Mouse (Mus musculus): ENCODE measurements around the gene Lpp.

The Lpp gene

DNA sequence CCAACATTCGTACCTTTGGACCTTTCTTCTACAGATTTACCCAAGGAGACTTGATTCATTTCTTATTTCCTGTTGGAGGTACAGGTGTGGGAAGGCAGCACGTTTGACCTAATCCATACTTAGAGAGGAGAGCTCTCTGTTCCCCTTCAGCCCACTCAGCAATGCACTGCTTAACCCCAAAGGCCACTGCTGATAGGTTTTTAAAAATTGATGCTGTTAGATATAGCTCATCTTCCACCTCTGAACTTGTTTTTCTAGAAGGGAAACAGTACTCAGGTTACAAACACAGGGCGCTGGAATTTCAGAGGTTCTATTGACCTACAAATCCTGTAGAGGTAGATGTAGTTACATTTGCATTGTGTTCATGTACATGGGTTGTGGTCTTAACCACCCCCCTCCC is 80.7 kb downstream of the Lpp start:
- DNase-seq, result no peak

DNA sequence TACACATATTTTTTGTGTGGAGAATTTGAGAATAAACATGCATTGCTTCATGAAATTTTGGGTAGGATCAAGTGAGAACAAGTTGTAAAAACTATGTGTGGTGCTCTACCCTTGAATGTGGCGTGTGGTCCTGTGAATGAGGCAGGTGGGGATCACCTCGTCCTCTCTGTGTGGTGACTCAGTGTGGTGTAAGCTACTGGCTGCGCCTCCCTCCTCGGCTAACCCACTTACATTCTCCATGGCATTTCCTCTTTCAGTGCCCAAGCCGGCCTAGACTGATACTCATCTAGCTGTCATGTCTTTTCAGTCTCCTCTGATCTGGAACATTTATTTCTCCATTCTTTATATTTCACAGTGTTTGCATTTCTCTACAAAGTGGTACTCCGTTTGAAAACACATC is 81.5 kb downstream of the Lpp start:
- no peak for DNase-seq

DNA sequence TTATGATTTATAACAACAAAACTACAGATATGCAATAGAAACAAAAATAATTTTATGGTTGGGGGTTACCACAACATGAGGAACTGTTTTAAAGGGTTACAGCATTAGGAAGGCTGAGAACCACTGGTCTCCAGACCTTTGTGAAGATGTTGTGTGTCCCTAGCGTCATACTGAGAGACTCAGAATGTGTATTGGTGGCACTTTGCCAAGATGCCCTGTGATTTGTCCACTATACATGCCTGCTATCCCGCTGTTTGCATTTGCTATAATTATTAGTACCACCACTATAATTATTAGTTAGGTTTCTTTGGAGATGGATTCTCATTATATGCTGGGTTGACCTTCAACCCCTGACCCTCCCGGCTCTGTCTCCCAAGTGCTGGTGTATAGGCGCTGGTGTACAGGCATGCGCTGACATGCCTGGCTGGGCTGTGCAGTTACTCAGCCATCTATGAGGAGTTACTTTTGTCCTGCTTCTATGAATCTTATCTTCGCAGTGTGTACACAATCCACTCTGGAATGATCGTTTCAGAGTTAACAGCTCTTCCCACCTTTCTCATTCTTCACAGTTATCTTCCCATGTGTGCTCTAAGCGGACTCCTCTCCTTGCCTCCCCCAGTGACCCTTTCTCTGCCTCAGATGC is 82.1 kb downstream of the Lpp start:
- DNase-seq, result no peak

DNA sequence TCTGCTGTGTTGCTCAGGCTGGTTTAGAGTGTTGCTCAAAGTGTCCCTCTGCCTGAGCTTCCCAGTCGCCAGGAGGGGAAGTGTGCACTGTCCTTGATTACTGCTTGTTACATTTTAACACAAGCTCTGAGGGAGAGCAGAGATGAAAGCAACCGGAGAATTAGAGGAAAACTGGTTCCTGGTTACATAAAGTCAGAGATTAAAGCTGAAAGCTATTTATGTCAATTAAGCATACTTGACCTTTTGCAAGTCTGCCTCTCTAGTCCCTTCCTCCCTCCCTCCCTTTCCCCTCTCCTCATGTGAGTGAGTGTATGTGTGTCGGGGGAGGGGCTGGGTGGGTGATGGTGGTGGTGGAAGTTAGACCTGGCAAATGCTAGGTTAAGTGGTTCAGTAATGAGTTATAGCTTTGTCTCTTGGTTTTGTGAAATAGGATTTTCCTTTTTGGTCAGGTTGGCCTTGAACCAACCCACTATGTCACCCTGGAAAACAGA is 83.6 kb downstream of the Lpp start:
- peak; percentile 42 for DNase-seq

DNA sequence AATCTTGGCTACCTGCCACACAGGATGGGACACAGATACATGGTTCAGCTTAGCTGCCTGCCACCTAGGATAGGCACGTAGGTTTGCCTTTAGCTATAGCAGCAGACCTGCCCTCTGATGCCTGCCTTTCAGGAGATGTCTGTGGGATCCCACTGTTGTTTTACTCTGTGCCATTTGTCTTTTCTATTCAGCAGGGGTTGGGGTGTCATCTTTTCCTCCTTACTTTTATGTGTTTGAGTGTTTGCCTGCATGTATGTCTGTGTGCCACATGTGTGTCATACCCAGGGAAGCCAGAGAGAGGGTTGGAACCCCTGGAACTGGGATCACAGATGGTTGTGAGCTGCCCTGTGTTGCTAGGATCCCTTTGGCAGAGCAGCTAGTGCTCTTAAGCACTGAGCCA is 84.7 kb downstream of the Lpp start:
- no peak for DNase-seq

DNA sequence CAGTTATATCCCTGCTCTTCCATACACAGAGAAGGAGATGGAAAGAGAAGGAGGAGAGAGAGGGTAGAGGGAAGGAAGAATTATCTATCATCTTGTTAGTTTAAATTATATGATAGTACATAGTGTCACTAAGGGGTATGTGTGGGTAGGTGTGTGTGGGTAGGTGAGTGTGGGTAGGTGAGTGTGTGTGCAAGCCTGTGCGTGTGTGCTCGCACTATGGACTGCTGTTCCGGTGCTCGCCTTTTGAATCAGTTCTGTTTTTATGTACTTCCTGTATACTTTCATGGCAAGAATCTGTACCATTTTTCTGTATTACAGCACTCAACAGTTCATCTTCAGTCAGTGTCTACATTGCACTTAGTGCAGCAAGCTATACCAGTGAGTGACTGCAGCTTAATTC is 85.5 kb downstream of the Lpp start:
- DNase-seq, result no peak

DNA sequence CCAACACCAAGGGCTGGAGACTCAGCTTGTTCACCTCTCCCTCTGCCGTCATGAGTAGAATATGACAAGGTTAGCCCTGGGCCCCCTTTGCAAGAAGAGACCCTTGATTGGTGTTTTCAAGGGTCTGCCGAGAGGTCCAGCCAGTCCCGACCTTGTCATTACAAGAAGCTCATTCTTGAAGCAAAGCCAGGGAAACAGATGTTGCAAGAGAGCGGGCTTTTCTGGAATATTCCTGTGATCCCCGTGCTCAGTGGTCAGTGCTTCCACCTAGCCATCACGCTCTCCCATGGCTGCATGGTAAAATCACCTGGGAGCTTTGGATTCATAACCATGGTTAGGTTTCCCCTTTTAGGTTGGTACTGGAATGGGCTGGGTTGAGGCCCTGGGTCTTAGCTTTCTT is 89.3 kb downstream of the Lpp start:
- DNase-seq, result no peak

DNA sequence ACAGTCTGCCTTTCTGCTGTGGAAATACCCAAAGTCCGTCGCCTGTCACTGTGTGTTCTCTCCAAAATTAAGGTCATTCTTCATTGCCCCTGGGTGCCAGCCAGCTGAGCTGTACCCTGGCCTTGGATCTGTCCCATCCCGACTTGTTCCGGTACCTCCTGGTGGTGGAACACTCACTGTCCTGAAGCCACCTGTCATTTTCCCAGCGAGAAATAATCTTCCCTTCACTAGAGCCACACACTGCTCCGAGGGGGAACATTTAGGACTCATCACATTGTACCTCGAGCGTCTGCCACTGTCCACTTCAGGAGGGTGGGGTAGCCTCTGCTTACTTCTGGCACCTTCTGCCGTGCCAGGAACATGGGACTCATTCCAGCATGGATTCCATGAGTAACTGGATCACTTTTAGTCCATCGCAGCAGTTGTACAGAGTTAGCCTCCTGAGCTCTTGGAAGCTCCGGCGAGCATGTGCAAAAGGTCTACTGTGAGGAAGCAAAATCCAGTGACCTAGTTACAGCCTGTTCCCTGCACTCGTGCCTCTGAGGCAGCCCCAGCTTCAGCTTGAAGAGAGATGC is 90.3 kb downstream of the Lpp start:
- DNase-seq, result peak; percentile 74

DNA sequence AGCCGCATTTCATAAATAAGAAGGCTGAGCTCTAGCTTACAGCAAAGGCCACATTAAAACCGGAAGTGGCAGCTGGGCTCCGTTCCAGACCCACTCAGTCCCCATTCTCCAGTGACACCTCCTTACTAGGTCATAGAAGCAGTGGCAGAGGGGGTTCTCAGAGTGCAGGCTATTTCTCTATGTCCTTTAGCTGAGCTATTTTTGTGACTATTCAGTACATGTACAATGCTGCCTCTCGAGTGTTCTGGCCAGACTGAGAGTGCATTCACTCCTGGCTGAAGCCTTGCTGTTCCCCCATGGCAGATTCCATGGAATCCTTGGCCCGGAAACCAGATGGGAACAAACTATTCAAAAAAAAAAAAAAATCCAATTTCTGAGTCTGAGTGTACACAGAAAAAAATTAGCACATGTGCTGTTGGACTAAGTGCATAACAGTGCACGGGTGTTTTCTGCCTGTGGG is 94.5 kb downstream of the Lpp start:
- DNase-seq, result peak; percentile 65

DNA sequence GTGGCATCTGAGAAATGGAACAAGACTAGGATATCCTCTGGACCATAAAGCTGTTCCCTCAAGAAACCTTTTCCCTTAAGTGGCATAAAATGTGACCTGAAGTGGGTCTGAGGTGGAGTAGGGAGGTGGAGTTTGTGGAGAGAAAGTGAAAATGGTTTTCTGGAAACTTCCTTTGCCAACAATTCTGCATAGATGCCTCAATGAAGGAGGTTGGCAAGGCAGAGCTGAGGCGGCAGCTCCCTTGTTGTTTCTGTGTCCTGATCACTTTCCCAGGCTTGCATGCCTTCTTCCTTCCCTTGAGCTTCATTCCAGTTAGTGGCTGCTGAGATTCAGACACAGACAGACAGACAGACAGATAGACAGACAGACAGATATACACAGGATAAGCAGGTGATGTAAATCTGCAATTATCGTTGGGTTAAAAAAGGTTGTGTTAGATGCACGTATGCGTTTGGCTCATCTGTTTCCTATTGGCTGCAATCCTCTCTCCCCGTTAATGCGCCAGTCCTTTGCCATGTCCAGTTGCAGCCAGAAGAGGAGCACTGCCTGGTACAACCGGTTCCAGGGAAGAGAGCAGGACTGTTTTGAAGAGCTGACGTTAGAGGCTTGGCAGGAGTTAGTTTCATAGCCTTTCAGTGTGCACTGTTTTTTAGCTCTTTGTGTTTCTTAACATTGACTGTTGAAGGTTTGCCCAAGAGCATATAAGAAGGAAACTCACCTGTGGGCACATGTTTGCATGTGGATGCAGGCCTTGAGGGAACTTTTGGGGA is 96.4 kb downstream of the Lpp start:
- DNase-seq, result no peak

DNA sequence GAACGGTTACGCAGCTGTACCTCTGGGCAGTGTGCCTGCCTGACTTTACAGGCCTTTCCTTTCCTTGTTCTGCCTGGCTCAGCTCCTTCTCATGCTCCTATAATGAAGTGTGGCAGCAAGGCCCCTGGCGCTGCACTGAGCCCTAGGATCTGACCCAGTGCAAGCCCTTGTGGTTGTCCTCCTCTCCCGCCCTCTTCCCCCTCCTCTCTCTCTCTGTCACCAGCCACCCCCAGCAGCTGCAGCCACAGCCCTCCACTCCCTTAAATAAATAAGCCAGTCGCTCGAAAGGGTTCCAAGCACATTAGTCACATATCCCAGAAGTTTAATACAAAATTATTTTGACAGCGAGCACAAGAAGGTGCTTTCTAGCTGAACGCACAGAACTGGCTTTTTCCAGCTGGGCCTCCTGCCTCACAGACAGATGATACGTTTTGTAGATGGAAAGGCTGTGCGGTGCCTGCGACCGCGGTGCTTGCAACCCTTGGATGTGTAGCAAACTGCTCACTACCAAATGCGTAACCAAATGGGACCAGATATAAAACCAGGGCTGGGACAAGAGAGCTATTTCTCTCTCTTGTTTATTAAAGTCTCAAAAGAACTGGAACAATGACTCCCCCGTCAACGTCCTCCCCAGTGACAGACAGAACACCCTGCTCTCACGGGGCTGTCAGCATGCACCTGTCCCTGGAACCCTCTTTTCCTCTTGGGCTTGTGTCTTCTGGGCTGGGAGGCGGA is 97.6 kb downstream of the Lpp start:
- DNase-seq, result no peak

DNA sequence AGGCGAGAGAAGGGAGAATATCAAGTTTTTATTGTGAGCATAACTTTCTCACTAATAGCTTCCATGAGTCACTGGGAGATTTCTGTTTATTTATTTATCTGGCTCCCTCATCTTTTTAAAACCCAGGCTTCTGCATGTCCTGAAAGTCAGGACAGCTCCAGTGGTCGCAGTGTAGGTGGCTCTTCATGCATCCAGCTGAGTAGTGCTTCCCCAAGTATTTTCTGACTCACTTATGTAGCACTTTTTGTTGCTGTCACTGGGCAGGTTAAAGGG is 98.1 kb downstream of the Lpp start:
- no peak for DNase-seq

DNA sequence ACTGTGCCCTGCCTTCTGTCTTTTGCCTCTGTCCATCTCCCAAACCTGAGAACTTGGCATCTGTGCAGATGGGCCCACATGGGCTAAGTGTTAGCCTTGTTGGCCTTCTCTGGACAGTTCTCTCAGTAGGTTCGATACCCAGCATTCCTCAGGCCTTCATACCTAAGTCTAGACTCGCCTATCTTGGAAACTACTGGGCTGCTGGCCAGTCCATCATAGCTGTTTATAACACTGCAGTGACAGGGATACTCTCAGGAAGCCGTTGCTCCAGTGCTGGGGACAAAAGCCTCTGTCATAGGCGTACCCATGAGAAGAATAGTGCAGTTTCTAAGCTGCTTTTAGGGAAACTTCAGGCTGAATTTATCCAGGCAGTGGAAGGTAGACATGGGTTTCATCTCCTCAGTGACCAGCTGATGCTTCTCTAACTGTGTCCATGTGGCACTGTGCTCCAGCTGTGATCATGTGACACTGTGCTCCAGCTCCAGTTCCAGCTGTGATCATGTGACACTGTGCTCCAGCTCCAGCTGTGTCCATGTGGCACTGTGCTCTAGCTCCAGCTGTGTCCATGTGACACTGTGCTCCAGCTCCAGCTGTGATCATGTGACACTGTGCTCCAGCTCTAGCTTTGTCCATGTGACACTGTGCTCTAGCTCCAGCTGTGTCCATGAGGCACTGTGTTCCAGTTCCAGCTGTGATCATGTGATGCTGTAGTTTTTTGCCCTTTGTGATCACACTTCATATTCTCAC is 99.1 kb downstream of the Lpp start:
- DNase-seq, result no peak

DNA sequence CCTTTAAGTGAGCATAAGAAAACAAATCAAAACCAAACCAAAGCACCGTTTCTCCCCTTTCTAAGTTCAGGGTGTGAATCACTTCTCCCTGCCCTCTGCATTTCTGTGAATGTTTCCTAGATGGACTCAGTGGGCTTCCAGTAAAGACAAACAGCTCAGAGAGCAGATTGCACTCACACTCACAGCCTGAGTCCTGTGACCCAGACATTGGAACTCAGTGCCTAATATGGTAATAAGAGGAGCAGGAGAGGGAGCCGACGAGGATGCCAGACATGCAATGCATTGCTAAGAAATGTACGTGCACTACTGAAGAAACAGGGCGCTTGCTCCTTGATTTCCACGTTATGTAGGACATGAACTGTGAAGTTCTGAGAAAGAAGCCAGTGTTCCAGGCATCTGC is 101.2 kb downstream of the Lpp start:
- no peak for DNase-seq

DNA sequence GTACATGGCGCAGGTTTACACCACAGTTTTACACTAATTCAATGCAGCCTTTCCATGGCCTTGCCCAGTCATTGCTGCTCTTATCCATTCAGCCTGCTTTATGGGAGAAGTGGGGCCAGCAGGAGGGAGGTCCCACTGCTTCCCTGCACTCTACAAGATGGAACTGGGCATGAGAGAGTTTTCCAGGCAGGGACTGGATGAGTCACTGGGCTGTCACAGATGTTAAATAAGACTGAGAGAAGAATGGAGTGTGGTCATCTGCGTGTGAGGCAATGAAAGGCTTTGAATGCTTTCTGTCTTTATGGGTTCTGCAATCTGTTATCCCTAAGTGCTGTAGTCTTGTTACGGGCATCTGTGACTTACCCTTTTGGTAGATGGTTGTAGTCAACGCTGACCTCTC is 102.2 kb downstream of the Lpp start:
- no peak for DNase-seq

DNA sequence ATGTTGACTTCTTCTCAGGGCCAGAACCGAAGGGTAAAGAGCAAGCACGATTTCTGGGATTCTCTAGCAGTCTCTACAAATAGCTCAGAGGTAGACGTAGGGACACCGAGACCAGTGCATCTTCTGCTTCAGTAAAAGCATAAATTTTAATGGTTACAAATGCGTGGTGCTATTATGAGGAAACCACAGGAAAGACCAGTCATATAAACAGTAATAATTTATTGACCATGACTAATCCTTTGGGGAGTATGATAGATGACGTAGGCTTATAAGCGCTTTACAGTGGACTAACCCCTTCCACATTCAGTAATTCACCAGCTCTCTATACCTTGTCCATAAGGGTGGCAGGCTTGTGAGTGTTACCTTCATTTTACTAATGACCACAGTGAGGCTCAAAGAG is 103.3 kb downstream of the Lpp start:
- DNase-seq, result no peak

DNA sequence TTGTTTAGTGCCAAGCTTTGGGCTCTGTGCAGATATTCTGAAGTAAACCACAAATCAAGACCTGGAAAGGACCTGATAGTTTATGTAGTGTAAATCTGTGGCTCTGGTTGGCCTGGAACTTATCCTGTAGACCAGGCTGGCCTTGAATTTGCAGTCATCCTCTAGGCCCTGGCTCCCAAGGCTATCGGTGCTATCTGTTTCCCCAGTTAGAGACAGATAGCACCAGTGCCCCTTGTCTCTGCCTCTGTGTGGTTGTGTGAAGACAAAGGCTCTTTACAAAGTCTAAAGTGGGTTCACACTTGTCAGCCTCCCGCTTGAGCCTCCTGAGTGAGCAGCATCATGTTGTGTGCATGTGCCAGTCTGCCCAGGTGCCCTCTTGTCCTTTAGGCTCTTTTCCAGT is 104.1 kb downstream of the Lpp start:
- DNase-seq, result no peak

DNA sequence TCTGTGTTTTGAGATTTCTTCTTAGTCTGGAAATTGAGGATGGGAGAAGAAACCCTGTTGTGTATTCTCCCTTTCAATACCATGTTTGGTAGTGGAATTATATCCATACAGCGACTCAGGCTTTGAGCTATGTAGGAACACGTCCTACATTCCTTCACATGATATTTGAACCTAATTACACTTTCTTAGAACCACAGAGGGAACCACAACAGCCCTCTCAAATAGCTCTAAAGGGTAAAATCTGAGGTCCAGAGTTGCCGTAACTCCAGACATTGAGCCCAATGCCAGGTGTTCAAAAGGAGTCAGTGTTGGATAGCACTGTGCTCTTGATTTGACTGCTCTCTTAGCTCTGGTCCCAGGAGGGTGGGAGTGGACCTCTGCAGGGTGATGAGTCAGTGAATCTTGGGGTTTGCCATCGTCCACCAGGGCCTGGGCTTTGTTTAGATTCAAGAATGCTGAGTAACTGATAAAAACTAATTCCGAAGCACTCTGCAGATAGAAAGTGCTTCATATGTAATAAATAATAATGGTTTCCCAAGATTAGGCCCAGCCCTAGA is 104.9 kb downstream of the Lpp start:
- no peak for DNase-seq

DNA sequence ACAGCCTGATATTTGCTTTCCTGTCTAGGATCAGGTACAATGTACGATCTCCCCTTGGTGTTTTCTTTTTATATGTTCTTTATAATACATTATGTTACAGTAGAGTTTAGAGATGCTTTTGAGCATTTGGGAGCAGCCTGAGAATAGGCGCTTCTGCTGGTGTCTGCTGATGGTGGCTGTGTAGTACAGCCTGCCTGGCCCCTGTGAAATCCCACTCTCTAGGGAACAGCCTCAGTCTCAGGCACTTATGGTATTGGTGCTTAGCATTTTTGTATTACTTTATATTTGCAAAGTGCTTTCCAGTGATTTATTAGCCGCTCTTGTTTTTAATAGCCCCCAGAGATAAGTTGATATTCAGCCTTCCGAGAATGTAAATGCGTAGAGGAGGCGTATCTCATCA is 107.9 kb downstream of the Lpp start:
- no peak for DNase-seq

DNA sequence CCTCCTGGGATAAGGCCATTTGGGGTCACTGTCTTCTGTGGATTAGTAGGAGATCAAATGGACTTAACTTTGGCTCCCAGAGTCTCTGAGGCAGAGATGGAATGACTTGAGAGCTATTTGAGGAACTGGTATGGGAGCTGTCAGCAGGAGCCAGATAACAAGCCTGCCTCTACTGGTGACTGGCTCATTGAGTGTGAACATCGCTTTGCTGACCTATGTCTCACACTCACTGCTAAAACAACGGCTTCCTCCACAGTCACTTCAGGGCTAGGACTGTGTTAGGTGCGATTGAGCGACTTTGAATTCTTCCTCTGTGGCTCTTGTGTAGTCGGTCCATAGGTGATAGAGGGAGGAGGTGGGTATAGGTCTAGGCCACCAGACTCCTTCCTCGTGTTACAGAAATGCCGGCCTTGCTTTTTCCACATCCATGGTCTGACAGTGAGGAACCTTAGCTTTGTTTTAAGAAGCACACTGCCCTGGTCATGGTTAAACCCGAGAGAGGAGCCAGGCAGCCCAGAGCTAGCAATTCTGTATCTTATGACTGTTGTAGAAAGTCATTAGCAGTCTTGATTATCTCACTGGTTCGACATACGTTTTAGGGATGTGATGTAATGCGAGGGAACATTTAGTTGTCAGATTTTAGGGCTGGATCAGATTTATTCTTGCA is 108.5 kb downstream of the Lpp start:
- DNase-seq, result no peak

DNA sequence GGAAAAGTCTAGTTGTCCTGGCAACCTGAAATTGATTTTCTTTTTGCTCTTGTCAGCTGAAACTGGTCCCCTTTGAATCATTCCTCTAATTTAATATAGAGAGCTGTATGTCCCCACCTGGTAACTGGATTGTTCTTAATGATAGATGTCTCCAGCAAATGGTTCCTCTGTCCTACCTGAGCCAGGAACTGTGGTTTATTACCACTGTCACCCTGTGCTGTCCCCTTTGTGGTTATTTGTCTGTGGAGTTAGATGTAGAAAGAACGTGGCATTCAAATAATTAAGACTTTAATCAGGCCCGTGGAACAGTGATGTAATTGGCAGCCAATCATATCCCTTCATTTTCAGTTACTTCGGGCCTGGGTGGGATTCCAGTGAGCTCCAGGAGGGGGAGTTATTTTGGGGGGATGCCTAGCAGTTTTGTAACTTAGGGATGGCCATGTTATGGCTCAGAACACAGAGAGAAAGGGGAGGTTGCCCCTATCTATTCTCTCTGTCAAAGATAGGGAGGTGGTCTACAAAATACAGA is 109.1 kb downstream of the Lpp start:
- no peak for DNase-seq

Data from kidney, adult 18-20 months (tissue).